Mouse (Mus musculus): ENCODE data around the gene Trpc2.
A peak's percentile ranks its signal among the peaks of the same experiment; 100 is the strongest.

Gene Trpc2

GRCm38 (mm10) chr7:102102241-102102640 is 19.3 kb downstream of the Trpc2 start:
- no peak for DNase-seq (ENCODE audit: low read depth, low spot score)

- peak; percentile 51 for DNase-seq (ENCODE audit: low read depth, low spot score)
Observed at GRCm38 (mm10) chr7:102102696-102103095, 19.8 kb downstream of the Trpc2 start.

- no peak for DNase-seq (ENCODE audit: low read depth, low spot score)
Observed at GRCm38 (mm10) chr7:102103555-102103954, 20.6 kb downstream of the Trpc2 start.

- DNase-seq (ENCODE audit: low read depth, low spot score): no peak
Observed at GRCm38 (mm10) chr7:102104126-102104525, 21.2 kb downstream of the Trpc2 start.

GRCm38 (mm10) chr7:102106700-102107141 is 23.8 kb downstream of the Trpc2 start:
- peak; percentile 46 for DNase-seq (ENCODE audit: low read depth, low spot score)

- no peak for DNase-seq (ENCODE audit: low read depth, low spot score)
Observed at GRCm38 (mm10) chr7:102108206-102108605, 25.3 kb downstream of the Trpc2 start.

GRCm38 (mm10) chr7:102109171-102109570 is 26.3 kb downstream of the Trpc2 start, which contains the start of gene Art5:
Gene Art5, minus strand, starts transcription at chr7:102109489.
- DNase-seq (ENCODE audit: low read depth, low spot score): no peak

GRCm38 (mm10) chr7:102109746-102110145 is 26.8 kb downstream of the Trpc2 start:
- no peak for DNase-seq (ENCODE audit: low read depth, low spot score)

GRCm38 (mm10) chr7:102113151-102113729 is 30.3 kb downstream of the Trpc2 start:
- peak; percentile 52 for DNase-seq (ENCODE audit: low read depth, low spot score)

GRCm38 (mm10) chr7:102116579-102117331 is 33.8 kb downstream of the Trpc2 start, which contains the start of gene Chrna10:
Gene Chrna10, minus strand, starts transcription at chr7:102116828.
- DNase-seq (ENCODE audit: low read depth, low spot score): no peak

- no peak for DNase-seq (ENCODE audit: low read depth, low spot score)
Observed at GRCm38 (mm10) chr7:102117382-102117781, 34.5 kb downstream of the Trpc2 start.

GRCm38 (mm10) chr7:102120326-102120725 is 37.4 kb downstream of the Trpc2 start:
- DNase-seq (ENCODE audit: low read depth, low spot score): no peak

GRCm38 (mm10) chr7:102132395-102132794 is 49.5 kb downstream of the Trpc2 start:
- DNase-seq (ENCODE audit: low read depth, low spot score): peak; percentile 40

GRCm38 (mm10) chr7:102137464-102137863 is 54.5 kb downstream of the Trpc2 start:
- peak; percentile 72 for DNase-seq (ENCODE audit: low read depth, low spot score)

GRCm38 (mm10) chr7:102137898-102138297 is 55.0 kb downstream of the Trpc2 start:
- no peak for DNase-seq (ENCODE audit: low read depth, low spot score)
